Mouse (Mus musculus) adrenal gland, adult 8-10 months (tissue): ENCODE measurements around the gene Crabp2. TPM values are rescaled to one million over a fixed set of nuclear protein-coding genes. Genes with fewer than 3 reads are reported as not detected.
"Not testable (repeated sequence)": the region's sequence is repeated elsewhere in the genome, so short reads cannot be mapped to it uniquely, and the experiment has no call there.

Experiments used
- DNase-seq: peaks from one replicate; pipeline ENCODE4 v3.0.0; 2022
- total RNA-seq, 4 experiments: library from RNA; stranded (reverse); gene quantifications; 2 replicates each; pipeline ENCODE4 v1.2.4; 2022

Crabp2 gene
- total RNA-seq, result 1 to 10 TPM in 1 of 4 experiments, under 1 TPM in 2, not detected in 1; 0.31 to 1.0 (median 0.35) TPM

DNA sequence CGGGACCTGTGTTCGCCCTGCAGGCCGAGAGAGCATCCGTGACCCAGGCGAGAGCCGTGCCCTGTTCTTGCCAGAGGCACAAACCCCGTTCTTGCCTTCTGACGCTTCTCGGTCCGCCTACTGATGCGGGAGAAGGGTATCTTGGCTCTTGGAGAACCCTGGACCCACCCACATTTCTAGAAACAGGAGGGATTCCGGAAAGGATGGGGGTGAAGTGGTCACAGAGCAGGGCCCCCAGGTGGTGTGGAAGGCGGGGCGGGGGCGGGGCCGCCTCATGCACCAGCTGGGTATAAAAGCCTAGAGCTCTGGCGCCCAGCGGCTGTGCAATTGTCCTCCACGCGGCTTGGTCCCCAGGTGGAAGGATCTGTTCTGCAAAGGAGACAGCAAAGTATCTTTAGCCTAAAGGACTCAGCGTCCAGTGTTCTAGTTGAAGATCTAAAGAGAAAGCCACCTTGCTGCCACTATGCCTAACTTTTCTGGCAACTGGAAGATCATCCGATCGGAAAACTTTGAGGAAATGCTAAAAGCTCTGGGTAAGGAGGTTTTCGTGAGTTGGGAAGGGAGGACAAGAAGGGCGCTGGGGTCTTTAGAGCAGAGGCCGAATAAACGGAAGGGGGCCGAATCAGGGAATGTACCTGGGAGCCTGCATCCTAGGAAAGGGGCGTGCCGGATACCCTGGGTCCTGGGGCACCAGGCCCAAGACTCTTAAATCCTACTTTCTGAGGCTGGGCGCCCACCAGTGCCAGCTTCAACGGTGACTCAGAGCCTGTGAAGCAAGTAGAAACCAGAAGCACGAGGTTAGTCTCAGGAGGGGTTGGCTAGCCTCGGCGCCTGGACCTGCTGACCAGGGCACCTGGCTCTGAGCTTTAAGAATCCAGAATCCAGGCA lies at the start of gene Crabp2:
Gene Crabp2 (plus strand): TSS at position 289 of the 888 bp plus-strand sequence.
- no peak for DNase-seq

DNA sequence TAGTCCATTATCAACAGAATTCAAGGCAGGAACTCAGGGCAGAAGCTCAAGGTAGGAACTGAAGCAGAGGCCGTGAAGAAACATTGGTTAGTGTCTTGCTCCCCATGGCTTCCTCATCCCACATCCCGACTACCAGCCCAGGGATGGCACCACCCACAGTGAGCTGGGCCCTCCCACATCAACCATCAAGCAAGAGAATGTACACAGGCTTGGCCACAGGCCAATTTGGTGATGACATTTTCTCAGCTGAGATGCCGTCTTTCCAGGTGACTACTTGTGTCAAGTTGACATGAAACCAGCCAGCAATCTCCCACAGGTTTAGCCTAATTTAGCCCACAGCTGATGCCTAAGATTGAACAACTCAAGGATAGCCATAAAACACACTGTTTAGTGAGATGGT lies 49.2 kb upstream of the Crabp2 start:
- DNase-seq, result no peak

DNA sequence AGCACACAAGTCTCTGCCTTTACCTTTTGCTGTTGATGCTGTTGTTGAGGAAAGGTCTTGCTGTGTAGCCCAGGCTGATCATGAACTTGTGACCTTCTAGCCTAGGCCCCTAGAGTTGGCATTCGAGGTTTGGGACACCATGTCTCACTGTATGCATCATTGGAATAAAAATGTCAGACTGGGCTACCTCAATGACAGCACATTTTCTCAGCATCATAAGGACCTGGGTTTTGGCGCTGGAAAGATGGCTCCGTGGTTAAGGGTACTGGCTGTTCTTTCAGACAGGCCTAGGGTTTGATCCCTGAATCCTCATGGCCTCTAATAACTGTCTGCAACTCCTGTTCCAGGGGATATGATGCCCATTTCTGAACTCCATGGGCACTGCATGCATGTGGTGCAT lies 48.7 kb upstream of the Crabp2 start:
- no peak for DNase-seq

DNA sequence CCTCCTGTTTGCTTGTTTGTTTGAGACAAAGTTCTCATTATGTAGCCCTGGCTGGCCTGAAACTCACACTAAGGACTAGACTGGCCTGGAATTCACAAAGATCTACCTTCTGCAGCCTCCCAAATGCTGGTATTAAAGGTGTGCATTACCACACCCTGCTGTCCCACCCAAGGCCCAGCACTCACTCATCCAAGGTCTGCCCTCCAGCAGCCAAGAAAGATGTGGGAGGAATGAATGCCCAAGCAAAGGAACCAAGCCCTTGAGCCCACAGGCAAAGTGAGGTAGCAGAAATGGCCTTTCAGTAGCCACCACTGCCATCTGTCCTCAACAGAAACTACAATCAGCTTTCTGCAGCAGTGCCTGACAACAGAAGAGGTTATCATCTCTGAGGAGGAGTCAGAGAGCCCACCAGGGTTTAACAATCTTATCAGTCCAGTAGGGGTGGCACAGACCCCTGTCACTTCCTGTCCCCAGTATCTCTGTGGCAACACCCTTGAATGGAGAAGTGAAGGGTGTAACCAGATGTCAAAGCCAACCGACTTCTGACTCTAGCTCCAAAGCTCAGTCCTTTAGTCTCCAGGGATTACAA lies 47.3 kb upstream of the Crabp2 start:
- no peak for DNase-seq

DNA sequence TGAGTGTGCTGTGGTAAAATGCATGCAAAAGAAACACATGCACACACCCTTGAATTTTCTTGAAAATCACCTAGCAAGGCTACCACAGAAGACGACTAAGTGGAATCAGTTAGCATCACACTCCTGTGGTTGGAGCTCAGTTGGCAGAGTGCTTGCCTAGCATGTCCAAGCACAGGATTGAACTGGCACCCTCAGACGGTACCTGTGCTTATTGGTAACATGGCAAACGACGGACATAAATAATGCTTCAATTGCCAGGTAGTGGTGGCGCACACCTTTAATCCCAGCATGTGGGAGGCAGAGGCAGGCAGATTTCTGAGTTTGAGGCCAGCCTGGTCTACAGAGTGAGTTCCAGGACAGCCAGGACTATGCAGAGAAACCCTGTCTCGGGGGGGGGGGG lies 46.5 kb upstream of the Crabp2 start:
- DNase-seq, result not testable (repeated sequence)

DNA sequence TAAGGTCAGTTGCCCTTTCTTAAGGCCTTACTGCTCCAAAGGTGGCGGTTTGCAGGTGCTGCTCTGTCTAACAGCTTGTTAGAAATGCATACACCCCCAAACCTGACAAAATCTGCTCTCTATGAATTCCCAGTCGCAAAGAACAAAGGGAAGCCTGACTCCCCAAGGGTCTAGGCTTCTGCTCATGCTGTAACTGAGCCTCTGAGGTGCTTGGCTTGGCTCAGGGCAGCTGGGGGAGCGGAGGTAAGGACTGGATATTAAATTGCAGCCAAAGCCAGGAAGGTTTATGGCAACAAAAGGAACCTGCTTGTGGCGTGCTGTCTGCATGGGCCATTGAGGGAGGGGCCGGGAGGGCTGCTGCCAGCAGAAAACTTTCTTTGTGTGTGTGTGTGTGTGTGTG lies 44.6 kb upstream of the Crabp2 start:
- no peak for DNase-seq

DNA sequence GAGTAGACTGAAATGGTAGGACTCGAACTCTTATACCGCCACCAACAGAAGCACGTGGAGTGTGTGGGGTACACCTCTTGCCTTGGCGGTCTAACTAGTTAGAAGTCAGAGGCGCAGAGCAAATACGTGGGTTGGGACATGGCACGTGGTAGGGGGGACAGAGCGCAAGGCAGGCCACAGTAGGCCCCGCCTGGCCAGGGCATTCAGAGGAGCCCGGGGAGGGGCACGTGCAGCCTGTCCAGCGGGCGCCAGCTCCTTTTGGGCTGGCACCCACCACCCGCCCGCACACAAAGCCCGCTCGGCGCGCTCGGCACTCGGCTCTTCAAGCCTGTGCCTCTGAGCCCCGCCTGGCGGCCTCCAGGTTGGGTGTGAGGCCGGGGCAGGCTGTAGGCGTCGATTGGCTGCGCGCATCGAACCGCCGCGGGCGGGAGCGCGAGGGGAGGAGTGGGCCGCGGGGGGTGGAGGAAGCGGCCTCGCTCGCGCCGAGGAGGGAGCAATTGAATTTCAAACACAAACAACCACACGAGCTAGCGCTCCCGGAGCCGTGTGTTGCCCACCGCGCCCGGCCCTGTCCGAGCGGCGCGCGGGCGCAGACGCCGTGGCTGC lies 42.5 kb upstream of the Crabp2 start, which contains the start of gene Hdgf:
Gene Hdgf (plus strand): TSS at position 442 of the 606 bp plus-strand sequence.
- peak; percentile 94 for DNase-seq

DNA sequence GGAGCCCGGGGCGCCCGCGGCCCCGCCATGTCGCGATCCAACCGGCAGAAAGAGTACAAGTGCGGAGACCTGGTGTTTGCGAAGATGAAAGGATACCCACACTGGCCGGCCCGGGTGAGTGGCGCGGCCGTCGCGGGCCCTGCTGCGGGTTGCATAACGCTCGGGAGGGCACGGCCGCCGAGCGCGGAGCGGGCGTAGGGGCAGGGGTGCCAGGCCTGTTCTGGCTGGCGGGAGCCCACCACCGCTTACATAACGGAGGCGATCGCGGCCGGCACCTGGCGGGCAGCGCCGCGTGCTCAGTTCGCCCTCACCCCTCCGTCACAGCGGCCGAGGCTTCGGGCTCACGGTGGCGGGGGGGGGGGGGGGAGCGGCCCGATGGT lies 41.9 kb upstream of the Crabp2 start:
- DNase-seq, result no peak

DNA sequence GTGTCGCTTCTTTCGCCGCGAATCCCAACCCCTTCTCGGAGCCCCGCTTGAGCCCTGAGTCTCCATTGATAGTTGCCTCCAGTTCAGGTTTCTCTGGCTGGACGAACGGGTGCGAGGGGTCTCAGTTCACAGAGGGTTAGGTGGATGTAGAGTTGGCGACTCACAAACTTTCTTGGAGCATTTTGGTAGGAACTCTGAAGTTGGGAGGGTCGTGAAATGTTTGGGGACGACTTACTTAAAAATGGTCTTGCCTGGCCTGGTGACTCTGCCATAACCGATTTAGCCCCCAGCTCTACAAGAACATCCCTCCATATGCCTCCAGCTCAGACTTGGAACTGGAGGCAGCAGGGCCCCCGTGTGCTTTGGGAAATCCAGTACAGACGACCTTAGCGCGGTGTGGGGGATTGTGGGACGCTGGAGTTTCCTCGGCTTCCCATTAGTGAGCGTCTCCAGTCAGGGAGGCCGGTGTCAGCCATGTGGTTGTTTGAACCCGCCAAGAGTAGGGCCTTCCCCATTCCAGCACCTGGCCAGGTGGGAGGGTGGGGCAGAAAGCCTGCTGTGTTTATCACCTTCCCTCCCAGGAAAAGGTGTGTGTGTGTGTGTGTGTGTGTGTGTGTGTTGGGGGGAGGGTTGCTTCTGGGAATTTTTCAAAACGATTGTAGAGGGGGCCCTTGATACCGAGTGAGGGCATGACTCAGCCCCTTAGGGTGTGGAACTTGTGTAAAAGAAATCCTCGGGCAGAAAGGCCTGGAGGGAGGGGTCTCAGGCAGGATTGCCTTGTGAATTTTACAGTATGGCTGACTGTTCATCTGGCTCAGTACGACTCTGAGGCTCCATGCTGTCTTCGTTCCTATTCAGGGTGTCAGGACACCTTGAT lies 41.2 kb upstream of the Crabp2 start:
- no peak for DNase-seq

DNA sequence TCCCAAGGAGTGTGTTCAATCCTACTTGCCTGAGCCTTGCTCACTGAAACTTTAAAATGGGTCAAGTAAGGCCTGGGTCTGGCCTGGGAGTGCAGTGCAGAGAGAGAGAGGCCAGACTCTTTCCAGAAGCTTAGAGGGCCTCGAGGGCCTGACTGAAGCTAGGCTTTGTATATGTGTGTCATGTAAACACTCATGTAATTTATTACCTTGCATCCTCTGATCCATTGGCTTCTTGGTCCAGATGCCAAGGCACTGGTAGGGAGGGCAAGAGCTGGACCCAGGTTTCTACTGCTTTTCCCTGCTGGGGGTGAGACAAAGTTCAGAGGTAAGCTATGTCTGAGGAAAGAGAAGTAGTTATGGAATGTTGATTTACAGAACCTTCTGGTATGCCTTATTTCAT lies 40.6 kb upstream of the Crabp2 start:
- no peak for DNase-seq

DNA sequence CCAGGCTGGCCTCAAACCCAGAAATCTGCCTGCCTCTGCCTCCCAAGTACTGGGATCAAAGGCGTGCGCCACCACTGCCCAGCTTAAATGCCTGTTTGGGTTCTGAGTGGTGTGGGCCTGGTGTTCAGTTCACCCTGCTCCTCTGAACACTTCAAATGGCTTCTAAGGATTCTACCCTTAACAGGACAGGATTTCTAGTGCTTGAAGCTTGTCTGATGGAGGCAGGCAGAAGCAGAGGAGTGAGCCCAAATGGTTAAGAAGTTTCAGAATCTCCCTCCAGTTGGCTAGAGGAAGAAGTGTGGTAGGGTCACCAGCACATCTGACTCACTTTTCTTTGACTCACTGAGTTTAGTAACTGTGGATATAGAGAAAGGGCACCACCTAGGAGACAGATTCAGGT lies 39.1 kb upstream of the Crabp2 start:
- DNase-seq, result no peak

DNA sequence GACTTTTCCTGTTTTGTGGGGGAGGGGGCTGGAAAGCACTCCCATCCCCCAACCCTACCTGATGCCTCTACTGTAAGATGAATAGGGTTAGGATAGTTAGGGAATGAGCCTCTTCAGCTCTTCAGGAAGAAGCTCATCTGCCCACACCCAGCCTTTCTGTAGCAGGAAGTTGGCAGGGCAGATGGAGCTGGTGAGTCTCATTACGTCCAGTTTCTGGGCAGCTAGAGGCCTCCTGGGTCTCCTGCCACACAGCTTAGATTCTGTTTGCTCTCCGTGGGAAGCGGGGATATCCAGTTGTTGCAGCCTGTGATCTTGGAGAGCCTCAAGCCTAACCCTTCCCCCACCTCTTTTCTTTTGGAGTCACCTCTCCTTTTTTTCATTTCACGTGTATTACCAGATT lies 38.6 kb upstream of the Crabp2 start:
- no peak for DNase-seq

DNA sequence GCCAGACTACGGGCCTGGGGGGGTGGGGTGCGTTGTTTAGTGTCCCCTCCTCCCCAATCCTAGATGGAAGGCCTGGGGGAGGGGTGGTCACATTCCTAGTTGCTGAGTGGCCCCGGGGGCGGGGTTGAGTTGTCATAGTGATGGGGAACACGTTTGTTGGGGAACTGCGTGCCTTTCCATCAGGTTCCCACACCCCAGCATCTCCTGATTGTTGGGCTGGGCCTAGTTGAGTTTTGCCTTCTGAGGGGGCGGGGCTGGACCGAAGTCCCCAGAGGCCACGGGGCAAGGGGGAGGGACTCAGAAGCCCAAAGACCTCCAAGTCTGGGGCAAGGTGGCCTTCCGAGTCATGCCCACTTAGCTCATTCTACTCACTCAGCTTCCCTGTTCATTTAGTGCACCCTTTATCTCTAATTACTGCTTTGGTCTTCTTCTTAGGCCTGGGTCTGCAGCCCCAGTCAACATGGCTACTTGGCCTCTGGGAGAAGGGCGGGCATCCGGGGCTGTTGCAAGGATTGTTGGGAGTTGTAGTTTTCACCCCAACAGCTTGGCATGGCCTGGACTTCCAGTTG lies 37.8 kb upstream of the Crabp2 start:
- peak; percentile 86 for DNase-seq

DNA sequence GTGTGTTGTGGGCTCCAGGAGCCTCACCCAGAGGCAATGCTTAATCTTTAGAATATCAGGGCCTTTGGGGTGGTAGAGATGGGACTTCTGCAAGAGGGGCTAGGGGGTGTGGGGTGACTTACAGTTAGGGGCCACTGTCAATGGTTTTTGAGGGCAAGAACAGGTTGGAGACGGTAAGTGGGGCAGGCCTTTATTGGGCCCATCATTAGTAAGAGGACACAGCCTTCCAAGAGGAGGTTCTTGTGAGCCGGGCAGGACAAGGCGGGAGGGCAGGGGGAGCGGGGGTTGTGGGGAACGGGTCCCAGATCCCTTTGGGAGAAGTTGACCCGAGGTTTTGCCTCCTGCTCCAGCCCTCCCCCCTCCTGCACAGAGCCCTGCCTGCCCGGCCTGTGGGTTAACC lies 35.0 kb upstream of the Crabp2 start:
- no peak for DNase-seq

DNA sequence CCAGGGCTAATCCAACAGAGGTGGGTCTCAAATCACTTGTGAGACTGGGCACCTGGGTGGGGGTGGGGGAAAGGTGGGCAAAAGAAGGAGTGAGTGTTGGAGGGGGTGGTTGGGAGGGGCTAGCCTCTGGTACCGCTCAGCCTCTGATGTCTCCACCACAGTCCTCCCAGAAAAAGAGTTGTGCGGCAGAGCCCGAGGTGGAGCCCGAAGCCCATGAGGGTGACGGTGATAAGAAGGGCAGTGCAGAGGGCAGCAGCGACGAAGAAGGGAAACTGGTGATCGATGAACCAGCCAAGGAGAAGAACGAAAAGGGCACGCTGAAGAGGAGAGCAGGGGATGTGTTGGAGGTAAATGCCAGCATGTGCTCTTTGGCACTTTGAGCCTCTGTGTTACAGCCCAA lies 34.6 kb upstream of the Crabp2 start:
- no peak for DNase-seq

DNA sequence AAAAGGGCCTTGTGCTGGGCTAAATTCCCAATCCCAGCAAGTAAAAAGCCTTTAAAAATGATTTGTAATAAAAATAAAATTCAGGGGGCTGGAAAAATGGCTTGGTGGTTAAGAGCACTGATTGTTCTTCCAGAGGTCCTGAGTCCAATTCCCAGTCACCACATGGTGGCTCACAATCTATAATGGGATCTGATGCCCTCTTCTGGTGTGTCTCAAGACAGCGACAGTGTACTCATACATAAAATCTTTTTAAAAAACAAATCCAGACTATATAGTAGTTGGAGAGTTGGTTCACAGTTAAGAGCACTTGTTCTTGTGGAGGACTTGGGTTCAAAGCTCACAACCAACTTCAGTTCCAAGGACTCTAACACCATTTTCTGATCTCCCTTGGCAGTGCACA lies 31.5 kb upstream of the Crabp2 start:
- no peak for DNase-seq

DNA sequence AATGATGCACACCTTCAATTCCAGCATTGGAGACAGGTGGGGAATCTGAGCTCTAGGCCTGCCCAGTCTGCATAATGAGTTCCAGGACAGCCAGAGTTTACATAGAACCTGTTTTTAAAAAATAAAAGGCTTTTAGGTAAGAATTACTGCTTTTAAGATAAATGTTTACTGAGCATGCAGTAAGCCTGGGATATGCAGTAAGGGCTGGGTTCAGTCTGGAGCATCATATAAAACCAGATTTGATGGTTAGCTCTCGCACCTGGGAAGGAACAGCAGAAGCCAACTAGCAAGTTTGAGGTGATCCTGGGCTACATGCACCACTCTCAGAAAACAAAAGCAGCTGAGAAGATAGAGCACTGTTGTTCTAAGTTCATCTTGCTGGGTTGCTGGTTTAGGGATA lies 29.9 kb upstream of the Crabp2 start:
- DNase-seq, result no peak

DNA sequence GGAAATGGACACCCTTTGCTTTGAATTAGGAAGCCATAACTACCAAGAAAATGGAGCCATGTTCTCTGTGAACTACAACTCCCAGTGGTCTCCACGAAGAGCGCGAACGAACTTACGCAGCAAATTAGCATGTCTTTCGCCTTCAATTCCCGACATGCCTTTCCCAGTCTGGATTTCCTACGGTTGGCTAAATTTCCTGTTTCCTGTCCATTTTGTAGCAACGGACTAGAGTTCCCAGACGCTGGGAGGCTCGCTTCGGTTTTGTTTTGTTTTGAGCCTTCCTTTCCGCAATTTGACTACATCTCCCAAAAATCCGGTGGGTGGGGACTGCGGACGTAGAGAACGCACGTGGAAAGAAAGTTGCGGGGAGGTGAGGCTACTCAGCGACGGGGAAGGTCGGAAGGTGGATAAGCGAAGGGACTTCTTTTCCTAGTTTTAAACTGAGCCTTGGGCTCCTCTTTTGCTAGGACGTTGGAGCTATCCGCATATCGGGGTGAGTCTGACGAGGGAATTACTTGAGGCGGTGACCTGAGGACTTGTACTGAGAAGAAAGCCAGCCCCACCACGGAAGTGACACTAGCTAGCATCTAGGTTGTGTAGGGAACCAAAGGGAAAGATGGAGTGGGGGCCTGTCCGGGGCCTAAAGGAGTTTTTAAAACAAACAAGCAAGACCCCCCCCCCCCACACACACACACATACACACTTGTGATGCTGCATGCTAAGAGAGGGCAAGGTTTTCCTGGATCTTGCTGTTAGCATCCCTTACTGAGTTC lies 28.9 kb upstream of the Crabp2 start, which contains the start of gene Mrpl24:
Gene Mrpl24 (plus strand): TSS at position 171 of the 773 bp plus-strand sequence.
- DNase-seq, result peak; percentile 85

DNA sequence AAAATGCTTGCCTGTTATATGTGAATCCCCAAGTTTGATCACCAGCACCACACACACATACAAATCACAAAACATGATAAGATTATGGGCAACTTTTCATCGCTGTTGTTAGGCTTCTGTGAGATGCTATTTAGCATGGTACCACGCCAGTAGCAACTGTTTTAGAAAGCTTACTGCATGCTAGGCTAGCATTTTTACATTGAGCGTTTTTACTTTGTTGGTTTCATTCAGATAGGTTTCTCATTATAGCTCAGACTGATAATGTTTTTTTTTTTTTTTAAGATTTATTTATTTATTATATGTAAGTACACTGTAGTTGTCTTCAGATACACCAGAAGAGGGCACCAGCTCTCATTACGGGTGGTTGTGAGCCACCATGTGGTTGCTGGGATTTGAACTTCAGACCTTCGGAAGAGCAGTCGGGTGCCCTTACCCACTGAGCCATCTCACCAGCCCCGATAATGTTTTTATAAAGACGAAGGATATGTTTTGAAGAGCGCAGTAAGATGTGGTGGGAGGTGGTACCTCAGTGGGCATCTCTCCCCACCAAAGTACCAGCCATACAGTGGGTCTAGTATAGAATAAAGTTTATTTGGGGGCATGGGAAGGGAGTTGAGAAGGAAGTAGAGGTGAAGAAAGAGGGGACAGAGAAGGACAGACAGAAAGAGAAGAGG lies 28.1 kb upstream of the Crabp2 start:
- no peak for DNase-seq

DNA sequence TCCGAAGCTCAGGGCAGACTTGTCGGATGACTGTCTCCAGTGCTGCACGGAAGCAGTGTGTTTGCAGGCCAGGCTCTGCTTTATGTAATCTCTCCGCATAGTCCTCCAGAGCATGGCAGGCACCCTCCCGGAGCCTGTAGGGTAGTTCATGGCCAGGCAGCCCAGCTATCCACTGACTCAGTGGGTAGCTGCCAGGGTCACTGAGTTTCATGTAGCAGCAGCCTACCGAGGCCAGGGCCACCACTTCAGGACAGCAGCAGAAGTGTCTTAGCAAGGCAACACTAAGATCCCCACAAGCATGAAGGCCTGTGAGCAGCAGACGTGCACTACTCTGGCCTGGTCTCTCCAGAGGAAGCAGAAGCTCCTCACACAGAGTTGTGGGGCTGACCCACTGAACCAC lies 23.5 kb upstream of the Crabp2 start:
- peak; percentile 70 for DNase-seq

DNA sequence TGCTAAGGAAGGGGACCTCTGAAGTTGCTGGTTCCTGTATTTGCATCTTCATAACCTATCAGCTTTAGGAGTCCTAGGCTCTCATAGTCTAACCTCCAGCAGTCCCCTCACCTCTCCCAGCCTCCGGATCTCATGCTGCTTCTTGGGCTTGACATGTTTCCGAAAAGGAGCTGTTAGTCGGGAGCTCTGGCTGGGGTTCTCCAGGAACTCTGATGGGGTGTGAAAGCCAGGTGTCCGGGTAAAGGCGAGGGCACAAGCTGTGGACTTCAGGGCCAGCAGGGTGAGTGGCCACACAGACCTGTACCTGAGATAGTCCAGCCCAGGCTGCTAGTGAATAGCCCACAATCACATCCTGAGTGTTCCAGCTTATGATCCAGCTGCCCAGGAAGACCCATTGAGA lies 21.0 kb upstream of the Crabp2 start:
- DNase-seq, result no peak
